Mouse (Mus musculus): ENCODE measurements at regions not wholly inside any gene's neighbourhood (a gene's known extent, or its start where the extent isn't known, plus 50 kb on each side); places are given as distances from the start of the nearest gene placed in this dataset.

DNA sequence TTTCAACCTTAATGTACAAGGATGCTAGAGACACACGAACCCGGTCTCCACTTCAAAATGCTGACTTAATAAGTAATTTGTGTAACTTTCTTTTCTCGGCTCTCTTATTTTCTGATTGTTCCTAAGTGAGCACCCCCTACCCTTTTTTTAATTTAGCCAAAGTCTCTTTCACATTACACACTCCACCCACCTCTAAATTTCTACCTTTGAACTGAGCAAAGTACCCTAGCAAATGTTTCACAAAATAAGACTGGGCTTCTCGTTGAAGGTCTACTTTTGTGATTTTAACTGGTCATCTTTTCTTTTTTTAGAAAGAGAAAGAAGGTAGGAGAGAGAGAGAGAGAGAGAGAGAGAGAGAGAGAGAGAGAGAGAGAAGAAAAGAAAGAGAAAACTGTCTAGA, 2888.4 kb upstream of the Gm7489 start:
- H3K36me3 ChIP-seq (ENCODE audit: insufficient read depth, low read length): no peaks in the 10 kb centered on the region
- no peak for DNase-seq (ENCODE audit: low spot score)
- no peak overlapping the region for H3K27ac ChIP-seq
- H3K27me3 ChIP-seq (ENCODE audit: insufficient read depth, low read length): no peaks in the 10 kb centered on the region
- no peak for ATAC-seq (replicated peaks; ENCODE audit: low FRiP score, low read depth)
- H3K4me3 ChIP-seq (replicated peaks; ENCODE audit: low read depth, low read length): no peak overlapping the region
- no peaks in the 10 kb centered on the region for H3K4me1 ChIP-seq (replicated peaks; ENCODE audit: insufficient read depth, low read length)
- WGBS: 86% methylated on average over 4 of the region's 4 CpGs
- no peak overlapping the region for H3K9ac ChIP-seq (ENCODE audit: low read depth, low read length)
- no peak for TF ChIP-seq CTCF (IDR thresholded peaks at IDR 0.05; ENCODE audit: low read depth)
- no peak overlapping the region for H3K4me2 ChIP-seq (ENCODE audit: low read length)
- no peaks in the 10 kb centered on the region for H3K9me3 ChIP-seq (replicated peaks; ENCODE audit: low read length)

DNA sequence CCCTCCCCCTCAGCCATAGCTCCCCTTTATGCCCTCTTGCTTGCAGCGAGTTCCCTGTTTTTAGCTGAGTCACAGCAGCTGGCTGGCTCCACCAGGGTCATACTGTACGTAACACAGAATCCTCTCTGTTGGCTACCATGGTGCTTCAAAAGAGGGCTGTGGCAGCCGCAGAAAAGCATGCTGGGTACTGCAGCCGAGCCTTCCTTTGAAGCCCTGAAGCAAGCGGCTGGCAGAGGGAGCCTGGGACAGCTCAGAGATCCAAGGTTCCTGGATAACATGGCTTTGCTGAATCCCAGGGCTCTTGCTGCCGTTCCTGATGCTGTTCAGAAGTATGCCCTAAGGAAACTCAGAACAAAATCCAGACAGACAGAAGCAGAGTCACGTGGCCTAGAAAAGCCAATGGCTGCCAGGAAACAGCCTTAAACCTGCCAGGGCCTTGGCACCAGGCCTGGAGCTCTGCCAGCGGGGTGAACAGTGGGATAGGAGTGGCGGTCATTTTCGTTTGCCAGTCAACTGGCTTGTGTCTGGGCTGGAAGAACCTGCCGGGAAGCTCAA, 2887.4 kb upstream of the Gm7489 start:
- Histone ChIP-seq H3K9me3 (replicated peaks; ENCODE audit: low read length) (no peaks in the 10 kb centered on the region), H3K27me3 (ENCODE audit: insufficient read depth, low read length) (no peaks in the 10 kb centered on the region), H3K4me2 (ENCODE audit: low read length) (no peak overlapping the region), H3K36me3 (ENCODE audit: insufficient read depth, low read length) (no peaks in the 10 kb centered on the region), H3K4me3 (replicated peaks; ENCODE audit: low read depth, low read length) (no peak overlapping the region), H3K27ac (no peak overlapping the region), H3K4me1 (replicated peaks; ENCODE audit: insufficient read depth, low read length) (no peaks in the 10 kb centered on the region), H3K9ac (ENCODE audit: low read depth, low read length) (no peak overlapping the region)
- 65% methylated on average over 11 of the region's 11 CpGs for WGBS
- no peak for TF ChIP-seq CTCF (IDR thresholded peaks at IDR 0.05; ENCODE audit: low read depth)
- DNase-seq (ENCODE audit: low spot score) (no peak), ATAC-seq (replicated peaks; ENCODE audit: low FRiP score, low read depth) (no peak)

DNA sequence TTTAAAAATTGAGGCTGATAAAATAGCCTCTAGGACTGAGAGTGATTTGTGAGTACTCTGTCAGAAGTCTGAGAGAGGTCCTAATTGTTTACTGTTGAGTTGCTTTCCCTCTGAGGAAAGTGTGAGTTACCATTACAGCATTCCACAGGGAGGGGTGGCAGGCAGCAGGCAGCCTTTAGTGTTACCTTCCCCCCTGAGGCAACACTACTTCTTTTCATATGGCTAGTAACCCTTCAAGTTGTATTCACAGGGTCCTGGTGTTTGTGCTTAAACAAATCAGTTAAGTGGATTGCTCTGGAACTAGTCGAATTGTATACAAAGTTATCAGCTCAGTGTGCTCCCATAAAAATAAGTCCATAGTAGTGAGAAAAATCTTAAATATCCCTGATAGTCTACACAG, 2845.7 kb upstream of the Gm7489 start:
- Histone ChIP-seq H3K4me3 (replicated peaks; ENCODE audit: low read depth, low read length) (no peak overlapping the region), H3K4me2 (ENCODE audit: low read length) (no peak overlapping the region)

DNA sequence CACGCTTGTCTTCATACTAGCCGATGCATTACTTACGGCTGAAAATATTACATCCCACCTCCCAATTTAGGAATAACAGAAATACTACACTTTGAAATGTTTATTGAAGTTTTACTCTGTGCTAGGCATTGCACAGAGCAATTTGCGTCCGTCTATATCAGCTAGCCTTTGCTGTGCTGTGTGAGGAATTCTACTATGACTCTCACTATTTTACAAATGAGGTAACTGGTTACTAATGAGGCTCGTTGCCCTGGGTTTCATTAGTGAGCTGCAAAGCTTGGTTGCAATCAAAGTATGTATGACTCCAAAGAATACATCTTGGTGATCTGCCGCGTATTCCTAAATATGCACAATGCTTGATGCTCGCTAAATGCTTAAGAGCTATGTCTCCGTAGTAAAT, 2814.2 kb upstream of the Gm7489 start:
- Histone ChIP-seq H3K4me1 (replicated peaks; ENCODE audit: insufficient read depth, low read length) (no peaks in the 10 kb centered on the region), H3K9ac (ENCODE audit: low read depth, low read length) (no peak overlapping the region), H3K27ac (no peak overlapping the region), H3K9me3 (replicated peaks; ENCODE audit: low read length) (no peaks in the 10 kb centered on the region), H3K4me3 (replicated peaks; ENCODE audit: low read depth, low read length) (no peak overlapping the region), H3K4me2 (ENCODE audit: low read length) (no peak overlapping the region), H3K36me3 (ENCODE audit: insufficient read depth, low read length) (no peaks in the 10 kb centered on the region), H3K27me3 (ENCODE audit: insufficient read depth, low read length) (no peaks in the 10 kb centered on the region)
- TF ChIP-seq CTCF (IDR thresholded peaks at IDR 0.05; ENCODE audit: low read depth): no peak
- WGBS: 85% methylated on average over 10 of the region's 10 CpGs
- ATAC-seq (replicated peaks; ENCODE audit: low FRiP score, low read depth) (no peak), DNase-seq (ENCODE audit: low spot score) (no peak)

More for the DNA sequence above, 2845.7 kb upstream of the Gm7489 start:
- WGBS: 7% methylated on average over 1 of the region's 1 CpGs
- Histone ChIP-seq H3K27me3 (ENCODE audit: insufficient read depth, low read length) (no peaks in the 10 kb centered on the region), H3K9me3 (replicated peaks; ENCODE audit: low read length) (no peaks in the 10 kb centered on the region), H3K27ac (no peak overlapping the region), H3K4me1 (replicated peaks; ENCODE audit: insufficient read depth, low read length) (no peaks in the 10 kb centered on the region), H3K9ac (ENCODE audit: low read depth, low read length) (no peak overlapping the region), H3K36me3 (ENCODE audit: insufficient read depth, low read length) (no peaks in the 10 kb centered on the region)
- no peak for TF ChIP-seq CTCF (IDR thresholded peaks at IDR 0.05; ENCODE audit: low read depth)
- ATAC-seq (replicated peaks; ENCODE audit: low FRiP score, low read depth) (no peak), DNase-seq (ENCODE audit: low spot score) (peak; percentile 8)

DNA sequence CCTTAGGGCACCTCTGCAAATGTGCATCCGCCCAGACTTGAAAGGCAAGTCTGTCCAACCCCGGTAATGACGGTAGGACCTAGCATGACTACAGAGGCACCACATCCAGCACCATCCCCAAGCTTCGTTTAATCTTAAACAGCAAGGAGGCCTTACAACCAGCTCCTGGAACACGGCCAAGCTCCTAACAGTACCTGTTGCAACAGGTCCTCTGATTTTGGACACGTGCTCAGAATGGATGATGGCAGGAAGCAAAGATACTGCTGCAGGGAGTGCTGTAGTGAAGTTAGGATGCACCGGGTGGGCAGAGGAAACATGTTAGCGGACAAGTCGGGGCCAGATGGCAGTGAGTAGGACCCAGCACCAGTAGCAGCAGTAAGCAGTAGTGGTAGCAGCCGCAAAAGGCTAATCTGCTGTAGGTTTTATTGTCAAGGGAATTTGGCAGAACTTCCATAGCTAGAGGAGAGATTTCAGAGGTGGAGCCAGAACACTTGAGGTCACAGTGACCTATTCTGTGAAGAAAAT, 2813.5 kb upstream of the Gm7489 start:
- Histone ChIP-seq H3K27me3 (ENCODE audit: insufficient read depth, low read length) (no peaks in the 10 kb centered on the region), H3K4me2 (ENCODE audit: low read length) (no peak overlapping the region), H3K4me1 (replicated peaks; ENCODE audit: insufficient read depth, low read length) (no peaks in the 10 kb centered on the region), H3K9me3 (replicated peaks; ENCODE audit: low read length) (no peaks in the 10 kb centered on the region), H3K9ac (ENCODE audit: low read depth, low read length) (no peak overlapping the region), H3K36me3 (ENCODE audit: insufficient read depth, low read length) (no peaks in the 10 kb centered on the region), H3K27ac (no peak overlapping the region), H3K4me3 (replicated peaks; ENCODE audit: low read depth, low read length) (no peak overlapping the region)
- ATAC-seq (replicated peaks; ENCODE audit: low FRiP score, low read depth) (no peak), DNase-seq (ENCODE audit: low spot score) (no peak)
- 74% methylated on average over 10 of the region's 10 CpGs for WGBS
- no peak for TF ChIP-seq CTCF (IDR thresholded peaks at IDR 0.05; ENCODE audit: low read depth)

DNA sequence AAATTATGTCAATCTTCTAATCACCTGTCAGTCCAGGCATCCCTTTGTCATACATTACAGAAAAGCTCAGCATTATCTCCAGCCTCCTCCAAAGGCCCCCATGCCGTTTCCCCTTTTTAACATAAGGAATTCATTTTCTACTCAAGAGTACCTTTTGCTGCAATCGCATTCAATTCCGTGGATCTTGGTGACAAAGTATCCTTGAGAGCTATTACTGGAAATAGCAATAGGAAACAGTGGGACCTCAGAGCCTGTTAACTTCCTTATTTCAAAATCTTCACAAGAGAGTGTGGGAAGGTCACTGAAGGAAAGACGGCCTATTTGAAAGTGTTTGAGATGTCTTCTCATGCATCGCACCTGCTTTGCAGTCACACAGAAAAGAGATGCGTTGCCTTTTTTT, 2811.0 kb upstream of the Gm7489 start:
- H3K4me2 ChIP-seq (ENCODE audit: low read length): no peak overlapping the region
- no peaks in the 10 kb centered on the region for H3K9me3 ChIP-seq (replicated peaks; ENCODE audit: low read length)
- H3K27ac ChIP-seq: no peak overlapping the region
- no peak for ATAC-seq (replicated peaks; ENCODE audit: low FRiP score, low read depth)
- no peak for TF ChIP-seq CTCF (IDR thresholded peaks at IDR 0.05; ENCODE audit: low read depth)
- H3K4me1 ChIP-seq (replicated peaks; ENCODE audit: insufficient read depth, low read length): no peaks in the 10 kb centered on the region
- 85% methylated on average over 6 of the region's 6 CpGs for WGBS
- no peaks in the 10 kb centered on the region for H3K36me3 ChIP-seq (ENCODE audit: insufficient read depth, low read length)
- H3K27me3 ChIP-seq (ENCODE audit: insufficient read depth, low read length): no peaks in the 10 kb centered on the region
- no peak overlapping the region for H3K9ac ChIP-seq (ENCODE audit: low read depth, low read length)
- no peak for DNase-seq (ENCODE audit: low spot score)
- no peak overlapping the region for H3K4me3 ChIP-seq (replicated peaks; ENCODE audit: low read depth, low read length)

DNA sequence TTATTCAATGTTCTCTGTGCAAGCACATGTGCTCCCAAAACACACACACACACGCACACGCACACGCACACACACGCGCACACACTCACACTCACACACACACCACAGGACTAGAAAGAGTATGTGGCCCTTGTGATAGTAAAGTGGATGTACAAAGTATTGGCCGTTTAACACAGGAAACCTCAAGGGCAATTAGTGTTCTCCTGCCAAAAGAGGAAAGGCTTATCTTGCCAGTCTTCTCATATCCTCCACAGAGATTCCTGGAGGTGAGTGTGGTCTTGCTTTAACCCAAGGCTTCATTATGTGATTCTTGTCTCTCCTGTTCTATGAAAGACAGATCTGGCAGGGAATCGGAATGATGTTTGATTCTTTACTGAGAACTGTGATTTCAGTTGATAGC, 2810.5 kb upstream of the Gm7489 start:
- no peak for ATAC-seq (replicated peaks; ENCODE audit: low FRiP score, low read depth)
- no peaks in the 10 kb centered on the region for H3K4me1 ChIP-seq (replicated peaks; ENCODE audit: insufficient read depth, low read length)
- TF ChIP-seq CTCF (IDR thresholded peaks at IDR 0.05; ENCODE audit: low read depth): no peak
- no peaks in the 10 kb centered on the region for H3K9me3 ChIP-seq (replicated peaks; ENCODE audit: low read length)
- no peaks in the 10 kb centered on the region for H3K27me3 ChIP-seq (ENCODE audit: insufficient read depth, low read length)
- H3K36me3 ChIP-seq (ENCODE audit: insufficient read depth, low read length): no peaks in the 10 kb centered on the region
- H3K4me2 ChIP-seq (ENCODE audit: low read length): no peak overlapping the region
- H3K4me3 ChIP-seq (replicated peaks; ENCODE audit: low read depth, low read length): no peak overlapping the region
- WGBS: 84% methylated on average over 7 of the region's 7 CpGs
- no peak for DNase-seq (ENCODE audit: low spot score)
- H3K27ac ChIP-seq: no peak overlapping the region
- H3K9ac ChIP-seq (ENCODE audit: low read depth, low read length): no peak overlapping the region
